31 mouse cellular contexts compared by ENCODE assay signal in genomic region chr11:119396461-119396860, GRCm38 (mm10). TPM values are rescaled to one million over a fixed set of nuclear protein-coding genes. Genes with fewer than 3 reads are reported as not detected.
DNase-seq lines count a peak whose midpoint lies in the region; ATAC-seq and TF ChIP-seq lines count a peak whose summit lies in the region.
"Had no signal": no experiment of that assay in that cellular context is flagged by ENCODE, and none has a peak within 500 bp of the region (broad histone marks: within the 10 kb centered on the region; RNA-seq: fewer than 3 reads in every experiment).

No protein-coding gene starts in this region.

- H3K4me1 ChIP-seq in intestine, postnatal 0 days (replicated peaks; ENCODE audit: control insufficient read depth, insufficient read depth, low read length) = peaks cover 4% of the 10 kb centered on the region; the same call in 1 of the 2 replicates
- peaks cover 19% of the 10 kb centered on the region for H3K4me1 ChIP-seq in intestine, embryonic 15.5 days (replicated peaks)
- peaks cover 29% of the 10 kb centered on the region for H3K4me1 ChIP-seq in liver, postnatal 0 days (ENCODE audit: insufficient read depth)

- ATAC-seq in intestine, postnatal 0 days = no peak
- ATAC-seq in intestine, embryonic 15.5 days = no peak
- ATAC-seq in liver, postnatal 0 days = no peak
- ATAC-seq: activated CD4-positive, CD25-positive, alpha-beta regulatory T cell, adult 4 months; forebrain, embryonic 16.5 days; hindbrain, postnatal 0 days; inflammation-experienced regulatory T-cells, adult 6 months; Patski had no signal

- TF ChIP-seq CTCF in intestine, postnatal 0 days (IDR thresholded peaks at IDR 0.05; ENCODE audit: low read depth) = no peak
- no peak for TF ChIP-seq CTCF in liver, postnatal 0 days (IDR thresholded peaks at IDR 0.05; ENCODE audit: low read depth)

- H3K9me3 ChIP-seq in intestine, postnatal 0 days (ENCODE audit: control insufficient read depth) = no peaks in the 10 kb centered on the region
- H3K9me3 ChIP-seq in intestine, embryonic 15.5 days = no peaks in the 10 kb centered on the region
- H3K9me3 ChIP-seq in liver, postnatal 0 days (ENCODE audit: low read length) = no peaks in the 10 kb centered on the region
- H3K9me3 ChIP-seq: embryonic facial prominence, embryonic 12.5 days; embryonic facial prominence, embryonic 15.5 days; forebrain, embryonic 12.5 days; G1E; heart, embryonic 10.5 days; heart, embryonic 13.5 days had no signal

- no peak overlapping the region for H3K9ac ChIP-seq in intestine, postnatal 0 days (ENCODE audit: low read depth, low read length)
- H3K9ac ChIP-seq in intestine, embryonic 15.5 days = no peak overlapping the region
- no peak overlapping the region for H3K9ac ChIP-seq in liver, postnatal 0 days (replicated peaks)
- H3K9ac ChIP-seq: embryonic facial prominence, embryonic 12.5 days; embryonic facial prominence, embryonic 15.5 days; forebrain, embryonic 12.5 days; heart, embryonic 13.5 days; hindbrain, embryonic 14.5 days had no signal

- H3K4me2 ChIP-seq in intestine, postnatal 0 days (replicated peaks; ENCODE audit: low read depth) = 0 out of 2 replicates have a peak overlapping the region, but pooled peaks have one; percentile 17
- H3K4me2 ChIP-seq in intestine, embryonic 15.5 days (replicated peaks) = no peak overlapping the region
- H3K4me2 ChIP-seq in liver, postnatal 0 days (ENCODE audit: low read depth, low read length) = peak overlapping the region; percentile 89
- H3K4me2 ChIP-seq: embryonic facial prominence, embryonic 12.5 days; embryonic facial prominence, embryonic 15.5 days; forebrain, embryonic 12.5 days; heart, embryonic 13.5 days; hindbrain, embryonic 14.5 days had no signal

- WGBS in intestine, postnatal 0 days = 84% methylated on average over 7 of the region's 7 CpGs
- 76% methylated on average over 7 of the region's 7 CpGs for WGBS in intestine, embryonic 15.5 days
- 80% methylated on average over 7 of the region's 7 CpGs for WGBS in liver, postnatal 0 days (ENCODE audit: insufficient replicate concordance)

- H3K4me3 ChIP-seq in intestine, postnatal 0 days (ENCODE audit: low read depth, low read length) = no peak overlapping the region
- H3K4me3 ChIP-seq in intestine, embryonic 15.5 days (replicated peaks) = no peak overlapping the region
- no peak overlapping the region for H3K4me3 ChIP-seq in liver, postnatal 0 days (ENCODE audit: low read depth, low read length)
- H3K4me3 ChIP-seq: embryonic facial prominence, embryonic 12.5 days; embryonic facial prominence, embryonic 15.5 days; forebrain, embryonic 12.5 days; heart, adult 2 months; heart, embryonic 10.5 days; heart, embryonic 13.5 days had no signal

- H3K36me3 ChIP-seq in intestine, postnatal 0 days (ENCODE audit: control insufficient read depth, insufficient read depth) = peaks cover 21% of the 10 kb centered on the region
- no peaks in the 10 kb centered on the region for H3K36me3 ChIP-seq in intestine, embryonic 15.5 days
- peaks cover 22% of the 10 kb centered on the region for H3K36me3 ChIP-seq in liver, postnatal 0 days (replicated peaks; ENCODE audit: insufficient read depth, low read length)
- H3K36me3 ChIP-seq: embryonic facial prominence, embryonic 12.5 days; embryonic facial prominence, embryonic 15.5 days; forebrain, embryonic 12.5 days had no signal

- TF ChIP-seq EP300 in liver, postnatal 0 days (IDR thresholded peaks at IDR 0.05; ENCODE audit: low read depth) = no peak

- H3K27me3 ChIP-seq in intestine, postnatal 0 days (replicated peaks; ENCODE audit: control insufficient read depth, insufficient read depth, low read length) = no peaks in the 10 kb centered on the region
- H3K27me3 ChIP-seq in intestine, embryonic 15.5 days (replicated peaks) = 0 out of 2 replicates have a peak, but pooled peaks cover 4% of the 10 kb centered on the region
- no peaks in the 10 kb centered on the region for H3K27me3 ChIP-seq in liver, postnatal 0 days (ENCODE audit: insufficient read depth, low read length)
- H3K27me3 ChIP-seq: Patski had no signal

- no peak for DNase-seq in liver, postnatal 0 days
- no peak for DNase-seq in liver
- DNase-seq in R1 (ENCODE audit: low read depth, low spot score) = peak; percentile 71
- DNase-seq in layer of hippocampus, postnatal 10 days (ENCODE audit: low spot score in 2 of 2) = no peak
- no peak for DNase-seq in spleen, postnatal 10 days (ENCODE audit: low spot score in 2 of 2)
- DNase-seq: adrenal gland, adult 8-10 months; adrenal gland, postnatal 25 days; B cell, adult 2 months; cerebellum, adult 11-12 months; cerebellum, adult 8-10 months; cerebellum, postnatal 10 days; cerebellum, postnatal 36 days; gastrocnemius, postnatal 10 days; gastrocnemius, postnatal 36 days; heart, adult 2 months; heart, postnatal 14 days; heart, postnatal 4 days had no signal

- no peak overlapping the region for H3K27ac ChIP-seq in intestine, postnatal 0 days (ENCODE audit: low read depth, low read length)
- H3K27ac ChIP-seq in intestine, embryonic 15.5 days = no peak overlapping the region
- no peak overlapping the region for H3K27ac ChIP-seq in liver, postnatal 0 days (ENCODE audit: low read depth)
- H3K27ac ChIP-seq: embryonic facial prominence, embryonic 12.5 days; embryonic facial prominence, embryonic 15.5 days; forebrain, embryonic 12.5 days; heart, adult 2 months; heart, embryonic 10.5 days; heart, embryonic 13.5 days; hindbrain, embryonic 14.5 days; hindbrain, postnatal 0 days had no signal

RNA-seq across cellular contexts. Expression of gene Rnf213, which starts 3.6 kb away (rescaled TPM):
- polyA plus RNA-seq in intestine, postnatal 0 days (2015; fragmentation: Nextera tagmentation; extraction: Ambion mirVana) = 23.1 and 23.2 TPM in 2 replicates
- polyA plus RNA-seq in intestine, embryonic 15.5 days (2015; fragmentation: Nextera tagmentation; extraction: Ambion mirVana) = 8.3 and 9.2 TPM in 2 replicates
- polyA plus RNA-seq in liver, postnatal 0 days (2015; fragmentation: Nextera tagmentation; extraction: Ambion mirVana) = 6.6 and 7.4 TPM in 2 replicates
- 1 to 10 TPM; 3.8 TPM for total RNA-seq in layer of hippocampus, postnatal 10 days (2021)

RNA-seq across cellular contexts. Expression of gene Slc26a11, which starts 41.1 kb away (rescaled TPM):
- 6.7 and 7.7 TPM in 2 replicates for polyA plus RNA-seq in intestine, postnatal 0 days (2015; fragmentation: Nextera tagmentation; extraction: Ambion mirVana)
- 7.2 and 9.9 TPM in 2 replicates for polyA plus RNA-seq in intestine, embryonic 15.5 days (2015; fragmentation: Nextera tagmentation; extraction: Ambion mirVana)
- polyA plus RNA-seq in liver, postnatal 0 days (2015; fragmentation: Nextera tagmentation; extraction: Ambion mirVana) = 2.1 and 2.2 TPM in 2 replicates
- 1 to 10 TPM; 5.4 to 6.3 TPM for total RNA-seq in layer of hippocampus, postnatal 10 days (2021)

RNA-seq across cellular contexts. Expression of gene Sgsh, which starts 41.1 kb away (rescaled TPM):
- 7.7 and 8.3 TPM in 2 replicates for polyA plus RNA-seq in intestine, postnatal 0 days (2015; fragmentation: Nextera tagmentation; extraction: Ambion mirVana)
- 7.5 and 10.5 TPM in 2 replicates for polyA plus RNA-seq in intestine, embryonic 15.5 days (2015; fragmentation: Nextera tagmentation; extraction: Ambion mirVana)
- 4.1 and 4.2 TPM in 2 replicates for polyA plus RNA-seq in liver, postnatal 0 days (2015; fragmentation: Nextera tagmentation; extraction: Ambion mirVana)
- 1 to 10 TPM; 4.7 to 5.1 TPM for total RNA-seq in layer of hippocampus, postnatal 10 days (2021)
